Mouse (Mus musculus) kidney, adult 18-20 months (tissue): ENCODE data around the gene Olfr1033.
"Not testable (repeated sequence)": the region's sequence is repeated elsewhere in the genome, so short reads cannot be mapped to it uniquely, and the experiment has no call there.

Experiments used
- DNase-seq: peaks from one replicate; pipeline ENCODE4 v3.0.0; 2021

The Olfr1033 gene

DNA sequence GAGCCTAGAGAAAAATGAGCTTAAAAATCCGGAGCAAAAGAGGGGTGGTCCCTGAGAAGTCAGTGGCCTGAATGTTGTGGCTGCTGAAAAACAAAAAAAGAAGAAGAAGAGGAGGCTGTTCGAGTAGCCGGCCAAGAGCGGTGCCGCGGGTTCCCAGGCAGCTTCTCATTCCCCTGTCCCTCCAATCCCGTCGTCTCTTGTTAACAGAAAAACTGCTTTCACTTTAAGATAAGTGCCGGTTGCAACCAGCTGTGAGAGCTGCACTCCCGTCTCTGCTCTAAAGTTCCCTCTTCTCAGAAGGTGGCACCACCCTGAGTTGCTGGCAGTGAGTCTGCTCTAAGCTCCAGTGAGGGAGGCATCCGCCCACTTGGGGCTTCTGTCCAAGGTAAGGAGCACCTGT is at the start of gene Olfr1033:
Gene Olfr1033, plus strand, starts transcription at position 228 of the 400 bp plus-strand sequence.
- peak; percentile 7 for DNase-seq

DNA sequence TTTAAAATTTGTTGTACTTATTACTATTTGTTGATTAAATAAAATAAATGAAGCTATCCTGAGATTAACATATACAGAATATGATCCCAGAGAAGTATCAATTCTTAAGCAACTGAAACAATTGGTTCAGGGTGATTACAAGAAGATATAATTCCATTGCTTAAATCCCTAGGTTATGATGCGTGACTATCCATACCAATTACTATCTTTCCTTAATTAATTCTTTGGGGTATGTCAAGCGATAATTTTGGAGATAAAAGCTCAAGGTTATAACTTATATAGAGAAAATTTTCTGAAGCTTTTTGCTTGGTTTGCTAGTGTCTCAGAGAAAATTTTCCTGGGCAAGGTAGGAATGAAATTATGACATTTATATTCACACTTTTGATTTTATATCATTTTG is 46.8 kb upstream of the Olfr1033 start, which contains the start of gene Olfr1029:
Gene Olfr1029, plus strand, starts transcription at position 301 of the 400 bp plus-strand sequence.
- DNase-seq: no peak

DNA sequence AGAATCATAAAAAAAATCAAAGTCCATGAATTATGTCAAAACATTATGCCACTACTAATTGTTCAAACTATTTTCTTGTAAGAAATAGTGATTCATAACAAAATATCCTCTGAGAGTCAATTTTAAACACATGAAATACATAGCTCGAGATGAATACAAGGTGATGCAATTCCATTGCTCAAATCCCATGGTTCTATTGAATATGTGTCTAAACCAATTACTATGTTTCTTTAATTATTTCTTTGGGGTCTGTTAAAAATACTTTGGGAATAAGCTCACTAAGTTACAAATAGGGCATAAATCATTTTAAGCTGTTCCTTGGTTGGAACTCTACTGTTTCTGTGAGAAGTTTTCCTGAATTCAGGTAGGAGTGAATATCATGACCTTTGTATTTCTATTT is 41.5 kb upstream of the Olfr1033 start, which contains the start of gene Olfr1030:
Gene Olfr1030, plus strand, starts transcription at position 301 of the 400 bp plus-strand sequence.
- no peak for DNase-seq

DNA sequence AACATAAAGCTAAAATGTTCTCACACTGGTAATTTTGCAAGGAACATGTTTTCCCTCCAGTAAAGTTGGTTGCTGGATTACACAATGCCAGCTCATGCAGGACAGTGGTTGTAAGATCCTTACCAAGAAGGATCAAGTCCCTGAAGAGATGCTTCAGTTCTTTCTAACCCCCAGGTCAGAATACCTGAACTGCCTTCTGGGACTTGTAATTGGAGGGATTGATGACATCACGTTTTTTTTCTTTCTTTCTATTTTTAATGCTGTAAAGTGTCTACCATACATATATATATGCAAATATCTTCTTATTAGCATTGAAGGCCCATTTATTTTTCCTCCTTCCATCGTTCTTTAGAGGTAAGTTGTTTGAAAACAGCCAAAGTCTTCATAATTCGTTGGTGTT is 30.4 kb upstream of the Olfr1033 start, which contains the start of gene Olfr1031:
Gene Olfr1031, plus strand, starts transcription at position 301 of the 400 bp plus-strand sequence.
- DNase-seq: no peak

DNA sequence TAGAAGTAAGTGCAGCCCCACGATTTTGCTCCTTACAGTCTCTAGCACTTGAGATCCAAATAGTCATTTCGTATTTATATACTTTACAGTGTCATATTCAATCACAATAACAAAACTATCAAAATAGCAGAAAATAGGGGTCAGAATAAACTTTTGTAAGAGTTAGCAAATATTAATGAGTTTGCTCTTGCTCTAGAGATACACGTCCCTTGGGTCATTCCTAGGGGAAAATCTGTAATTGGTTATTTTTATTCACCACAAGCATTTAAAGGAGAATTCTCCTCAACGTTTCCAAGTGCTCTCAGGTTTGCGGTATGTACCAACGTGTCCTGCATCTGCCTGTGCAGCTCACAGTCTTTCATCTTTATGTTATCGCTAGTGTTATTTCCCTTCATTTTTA is 15.2 kb upstream of the Olfr1033 start, which contains the start of gene Olfr1032:
Gene Olfr1032, plus strand, starts transcription at position 301 of the 400 bp plus-strand sequence.
- no peak for DNase-seq

DNA sequence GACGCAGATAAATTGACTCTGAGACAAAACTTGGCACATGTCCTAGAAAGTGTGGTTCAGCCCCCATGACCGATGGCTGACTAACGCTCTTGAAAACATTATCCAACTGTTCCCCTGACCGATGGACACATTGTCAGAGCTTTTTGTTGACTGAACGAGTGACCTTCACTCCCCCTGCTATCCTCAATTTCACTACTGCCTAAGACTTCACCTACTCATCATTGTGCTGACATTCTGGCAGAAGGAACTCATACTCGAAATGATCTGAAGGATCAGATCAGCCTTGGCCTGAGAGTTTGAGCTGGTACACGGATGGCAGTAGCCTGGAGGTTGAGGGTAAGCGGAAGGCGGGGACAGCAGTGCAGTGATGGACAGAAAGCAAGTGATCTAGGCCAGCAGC is 1.1 kb downstream of the Olfr1033 start:
- DNase-seq: not testable (repeated sequence)

DNA sequence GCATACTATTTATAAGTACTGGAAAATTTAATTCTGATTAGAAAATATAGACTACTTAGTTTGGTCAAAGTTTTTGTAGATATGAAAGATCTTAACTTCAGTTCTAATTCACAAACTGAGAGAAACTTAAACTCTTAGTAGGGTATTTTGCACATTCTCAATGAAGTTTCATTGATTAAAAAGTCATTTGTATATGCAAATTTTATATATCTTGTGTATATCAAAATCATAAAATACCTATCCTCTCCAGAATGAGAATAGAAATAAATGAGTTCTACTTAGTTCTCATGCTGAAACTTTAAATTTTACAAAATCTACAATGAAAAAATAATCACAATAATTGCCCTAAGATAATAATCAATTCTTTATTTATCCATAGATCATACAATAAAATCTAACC is 25.1 kb downstream of the Olfr1033 start, which contains the start of gene Olfr1034:
Gene Olfr1034, plus strand, starts transcription at position 301 of the 400 bp plus-strand sequence.
- no peak for DNase-seq

DNA sequence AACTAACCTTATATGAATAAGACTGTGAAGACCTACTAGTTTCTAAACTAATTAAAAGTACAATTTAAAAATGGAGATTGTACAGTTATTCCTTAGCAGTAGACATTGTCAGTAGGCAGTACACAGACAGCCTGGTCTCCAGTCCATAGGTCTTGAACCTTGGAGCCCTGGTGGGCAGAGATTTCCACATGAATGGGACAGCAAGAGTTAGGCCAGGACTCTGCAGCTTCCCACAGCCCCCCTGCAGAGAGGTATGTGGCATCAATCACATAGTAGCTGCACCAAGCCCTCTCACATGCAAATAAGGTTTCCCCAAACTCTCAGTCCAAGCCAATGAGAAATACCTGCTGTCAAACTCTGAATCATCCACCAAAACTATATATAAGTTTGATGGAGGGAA is 30.3 kb downstream of the Olfr1033 start:
- not testable (repeated sequence) for DNase-seq

DNA sequence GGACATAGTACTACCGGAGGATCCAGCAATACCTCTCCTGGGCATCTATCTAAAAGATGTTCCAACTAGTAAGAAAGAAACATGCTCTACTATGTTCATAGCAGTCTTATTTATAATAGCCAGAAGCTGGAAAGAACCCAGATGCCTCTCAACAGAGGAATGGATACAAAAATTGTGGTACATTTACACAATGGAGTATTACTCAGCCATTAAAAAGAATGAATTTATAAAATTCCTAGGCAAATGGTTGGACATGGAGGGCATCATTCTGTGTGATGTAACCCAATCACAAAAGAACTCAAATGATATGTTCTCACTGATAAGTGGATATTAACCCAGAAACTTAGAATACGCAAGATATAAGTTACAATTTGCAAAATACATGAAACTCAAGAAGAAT is 43.3 kb downstream of the Olfr1033 start:
- DNase-seq: not testable (repeated sequence)

DNA sequence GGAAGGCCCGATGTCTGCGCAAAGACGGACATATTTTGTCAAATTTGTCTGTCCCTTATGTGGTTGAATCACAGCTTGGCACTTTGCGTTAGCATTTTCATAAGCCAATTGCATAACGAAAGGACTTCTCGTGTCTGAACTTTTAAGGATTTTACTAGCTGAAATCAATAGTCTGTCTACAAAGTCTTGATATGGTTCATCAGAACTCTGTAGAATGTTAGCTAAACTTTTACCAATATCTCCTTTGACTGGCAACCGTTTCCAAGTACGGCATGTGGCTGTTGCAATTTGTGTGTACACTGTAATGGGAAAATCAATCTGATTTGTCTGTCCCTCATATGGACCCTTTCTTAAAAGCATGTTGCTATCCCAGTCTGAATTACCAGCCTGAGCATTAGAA is 49.8 kb downstream of the Olfr1033 start:
- no peak for DNase-seq

DNA sequence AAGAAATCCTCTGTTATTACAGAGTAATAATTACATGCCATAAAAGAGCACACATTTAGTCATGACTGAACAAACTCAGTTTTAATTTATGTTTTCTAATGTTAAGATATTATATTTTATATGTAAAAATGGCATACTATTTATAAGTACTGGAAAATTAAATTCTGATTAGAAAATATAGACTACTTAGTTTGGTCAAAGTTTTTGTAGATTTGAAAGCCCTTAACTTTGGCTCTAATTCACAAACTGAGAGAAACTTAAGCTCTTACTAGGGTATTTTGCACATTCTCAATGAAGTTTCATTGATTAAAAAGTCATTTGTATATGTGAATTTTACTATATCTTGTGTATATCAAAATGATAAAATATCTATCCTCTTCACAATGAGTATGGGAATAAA is 53.3 kb downstream of the Olfr1033 start, which contains the start of gene Olfr1036:
Gene Olfr1036, plus strand, starts transcription at position 301 of the 400 bp plus-strand sequence.
- DNase-seq: not testable (repeated sequence)

DNA sequence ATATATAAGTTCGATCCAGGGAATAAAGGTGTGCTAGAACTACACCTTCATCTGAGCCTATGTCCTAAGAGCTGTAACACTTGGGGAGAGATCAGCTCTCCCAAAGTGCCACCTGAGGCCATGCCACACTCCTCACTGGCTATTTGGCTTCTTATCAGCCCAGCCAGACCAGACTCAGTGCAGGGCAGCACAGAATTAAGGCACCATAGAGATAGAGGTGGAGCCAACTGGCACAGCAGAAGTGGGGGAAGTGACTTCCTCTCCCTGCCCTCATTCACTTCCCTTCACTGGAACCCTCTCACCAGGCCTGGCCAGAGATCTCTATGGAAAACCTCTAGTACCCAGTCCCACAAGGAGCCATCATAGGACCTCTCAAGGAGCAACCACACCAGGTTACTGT is 60.0 kb downstream of the Olfr1033 start:
- DNase-seq: not testable (repeated sequence)

DNA sequence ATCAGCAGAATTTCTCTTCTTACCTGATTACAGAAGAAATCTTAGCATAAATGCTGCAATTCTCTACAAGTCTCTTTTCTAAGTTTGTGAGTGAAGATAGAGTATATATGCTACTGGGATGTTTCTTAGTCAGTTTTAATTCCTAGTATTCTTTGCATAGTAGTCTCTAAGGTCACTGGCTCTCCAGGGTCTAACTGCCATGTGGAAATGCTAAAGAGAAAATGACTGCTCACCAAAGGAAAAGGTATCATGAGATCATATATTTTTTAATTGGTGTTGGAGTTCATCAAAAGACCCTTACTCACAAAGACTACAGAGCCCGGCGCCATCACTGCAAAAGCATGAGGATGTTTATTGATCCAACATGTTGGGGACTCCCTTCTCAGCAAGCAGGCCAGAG is 66.9 kb downstream of the Olfr1033 start, which contains the start of gene Olfr1037:
Gene Olfr1037, minus strand, starts transcription at position 101 of the 400 bp plus-strand sequence.
- no peak for DNase-seq
